Mouse (Mus musculus): Measurements from ENCODE around the gene Rab42. TPM values are rescaled to one million over a fixed set of nuclear protein-coding genes. Genes with fewer than 3 reads are reported as not detected.

Gene Rab42
- polyA plus RNA-seq, 1 experiment = 0.30 TPM

DNA sequence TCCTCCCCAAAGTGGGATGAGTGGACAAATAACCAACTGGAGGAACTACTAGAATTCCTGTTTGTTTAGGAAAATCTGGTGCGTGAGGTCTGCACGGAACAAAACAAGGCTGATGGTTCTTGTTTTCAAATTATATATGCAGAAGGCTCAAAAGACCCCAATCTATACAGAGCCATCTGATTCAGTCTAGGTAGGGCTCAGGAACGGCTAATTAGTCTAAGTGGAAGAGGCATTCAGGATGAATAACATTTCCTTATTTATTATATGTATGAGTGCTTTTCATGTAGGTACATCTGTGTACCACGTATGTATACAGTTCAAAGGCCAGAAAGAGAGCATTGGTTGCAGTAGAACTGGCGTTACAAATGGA is 42.6 kb upstream of the Rab42 start:
- Histone ChIP-seq H3K4me3 (peak overlapping the region; percentile 78), H3K4me2 (ENCODE audit: low read depth) (peak overlapping the region; percentile 14), H3ac (ENCODE audit: control insufficient read depth, insufficient read length) (peak overlapping the region; percentile 59), H3K79me2 (ENCODE audit: control insufficient read depth, insufficient read depth) (peaks cover 43% of the 10 kb centered on the region), H3K36me3 (ENCODE audit: control insufficient read depth, insufficient read depth) (peaks cover 2% of the 10 kb centered on the region), H3K27me3 (ENCODE audit: control insufficient read depth, insufficient read depth, insufficient read length) (no peaks in the 10 kb centered on the region)
- TF ChIP-seq CEBPB (IDR thresholded peaks at IDR 0.05; ENCODE audit: insufficient read depth, poor library complexity, severe bottlenecking) = no peak
- no peak for TF ChIP-seq USF1 (IDR thresholded peaks at IDR 0.05; ENCODE audit: low read depth)
- TF ChIP-seq MAX (IDR thresholded peaks at IDR 0.05; ENCODE audit: low read depth) = no peak
- no peak for TF ChIP-seq MYOD1 (IDR thresholded peaks at IDR 0.05; ENCODE audit: control insufficient read depth in 1 of 3, insufficient read length in 2 of 3, low read depth in 2 of 3)
- no peak for TF ChIP-seq TCF3 (IDR thresholded peaks at IDR 0.05; ENCODE audit: insufficient read length, low read depth)
- no peak for TF ChIP-seq POLR2A (IDR thresholded peaks at IDR 0.05; ENCODE audit: insufficient read length, low read depth)
- TF ChIP-seq TCF12 (IDR thresholded peaks at IDR 0.05; ENCODE audit: insufficient read depth, poor library complexity, severe bottlenecking) = no peak
- TF ChIP-seq SRF (IDR thresholded peaks at IDR 0.05; ENCODE audit: control insufficient read depth, insufficient read length, low read depth) = no peak
- TF ChIP-seq REST (IDR thresholded peaks at IDR 0.05; ENCODE audit: insufficient read depth, insufficient read length) = no peak
- no peak for TF ChIP-seq MYOG (IDR thresholded peaks at IDR 0.05; ENCODE audit: control insufficient read depth in 1 of 3, insufficient read depth in 1 of 3, insufficient read length in 2 of 3, low read depth in 2 of 3)
- TF ChIP-seq E2F4 (IDR thresholded peaks at IDR 0.05; ENCODE audit: insufficient read depth) = no peak
- no peak for TF ChIP-seq POLR2AphosphoS2 (IDR thresholded peaks at IDR 0.05; ENCODE audit: insufficient read length, low read depth)

GRCm38 (mm10) chr4:132345135-132345842 is 42.1 kb upstream of the Rab42 start:
- no peaks in the 10 kb centered on the region for H3K27me3 ChIP-seq (ENCODE audit: control insufficient read depth, insufficient read depth, insufficient read length)
- peak overlapping the region; percentile 95 for H3K4me2 ChIP-seq (ENCODE audit: low read depth)
- peak overlapping the region; percentile 59 for H3ac ChIP-seq (ENCODE audit: control insufficient read depth, insufficient read length)
- peaks cover 49% of the 10 kb centered on the region for H3K79me2 ChIP-seq (ENCODE audit: control insufficient read depth, insufficient read depth)
- H3K4me3 ChIP-seq = peak overlapping the region; percentile 78
- TF ChIP-seq MYOD1 (IDR thresholded peaks at IDR 0.05; ENCODE audit: control insufficient read depth in 1 of 3, insufficient read length in 2 of 3, low read depth in 2 of 3) (peak in 1 of 3 experiments; percentile 38), TCF3 (IDR thresholded peaks at IDR 0.05; ENCODE audit: insufficient read length, low read depth) (no peak), TCF12 (IDR thresholded peaks at IDR 0.05; ENCODE audit: insufficient read depth, poor library complexity, severe bottlenecking) (no peak), USF1 (IDR thresholded peaks at IDR 0.05; ENCODE audit: low read depth) (no peak), POLR2AphosphoS2 (IDR thresholded peaks at IDR 0.05; ENCODE audit: insufficient read length, low read depth) (peak; percentile 93), POLR2A (IDR thresholded peaks at IDR 0.05; ENCODE audit: insufficient read length, low read depth) (peak; percentile 89), MYOG (IDR thresholded peaks at IDR 0.05; ENCODE audit: control insufficient read depth in 1 of 3, insufficient read depth in 1 of 3, insufficient read length in 2 of 3, low read depth in 2 of 3) (peak in 1 of 3 experiments; percentile 3), MAX (IDR thresholded peaks at IDR 0.05; ENCODE audit: low read depth) (no peak), SRF (IDR thresholded peaks at IDR 0.05; ENCODE audit: control insufficient read depth, insufficient read length, low read depth) (no peak), CEBPB (IDR thresholded peaks at IDR 0.05; ENCODE audit: insufficient read depth, poor library complexity, severe bottlenecking) (no peak), REST (IDR thresholded peaks at IDR 0.05; ENCODE audit: insufficient read depth, insufficient read length) (no peak), E2F4 (IDR thresholded peaks at IDR 0.05; ENCODE audit: insufficient read depth) (peak; percentile 95)
- H3K36me3 ChIP-seq (ENCODE audit: control insufficient read depth, insufficient read depth) = no peaks in the 10 kb centered on the region

- peaks cover 56% of the 10 kb centered on the region for H3K79me2 ChIP-seq (ENCODE audit: control insufficient read depth, insufficient read depth)
- peak overlapping the region; percentile 78 for H3K4me3 ChIP-seq
- peak overlapping the region; percentile 59 for H3ac ChIP-seq (ENCODE audit: control insufficient read depth, insufficient read length)
- TF ChIP-seq MYOG (IDR thresholded peaks at IDR 0.05; ENCODE audit: control insufficient read depth in 1 of 3, insufficient read depth in 1 of 3, insufficient read length in 2 of 3, low read depth in 2 of 3) (no peak), TCF12 (IDR thresholded peaks at IDR 0.05; ENCODE audit: insufficient read depth, poor library complexity, severe bottlenecking) (no peak), TCF3 (IDR thresholded peaks at IDR 0.05; ENCODE audit: insufficient read length, low read depth) (no peak), POLR2AphosphoS2 (IDR thresholded peaks at IDR 0.05; ENCODE audit: insufficient read length, low read depth) (no peak), MYOD1 (IDR thresholded peaks at IDR 0.05; ENCODE audit: control insufficient read depth in 1 of 3, insufficient read length in 2 of 3, low read depth in 2 of 3) (no peak), CEBPB (IDR thresholded peaks at IDR 0.05; ENCODE audit: insufficient read depth, poor library complexity, severe bottlenecking) (no peak), E2F4 (IDR thresholded peaks at IDR 0.05; ENCODE audit: insufficient read depth) (no peak), POLR2A (IDR thresholded peaks at IDR 0.05; ENCODE audit: insufficient read length, low read depth) (no peak), USF1 (IDR thresholded peaks at IDR 0.05; ENCODE audit: low read depth) (no peak), REST (IDR thresholded peaks at IDR 0.05; ENCODE audit: insufficient read depth, insufficient read length) (no peak), MAX (IDR thresholded peaks at IDR 0.05; ENCODE audit: low read depth) (no peak), SRF (IDR thresholded peaks at IDR 0.05; ENCODE audit: control insufficient read depth, insufficient read length, low read depth) (no peak)
- H3K27me3 ChIP-seq (ENCODE audit: control insufficient read depth, insufficient read depth, insufficient read length) = no peaks in the 10 kb centered on the region
- H3K36me3 ChIP-seq (ENCODE audit: control insufficient read depth, insufficient read depth) = no peaks in the 10 kb centered on the region
- H3K4me2 ChIP-seq (ENCODE audit: low read depth) = peak overlapping the region; percentile 95
Measured at GRCm38 (mm10) chr4:132344403-132345134, 41.4 kb upstream of the Rab42 start.

DNA sequence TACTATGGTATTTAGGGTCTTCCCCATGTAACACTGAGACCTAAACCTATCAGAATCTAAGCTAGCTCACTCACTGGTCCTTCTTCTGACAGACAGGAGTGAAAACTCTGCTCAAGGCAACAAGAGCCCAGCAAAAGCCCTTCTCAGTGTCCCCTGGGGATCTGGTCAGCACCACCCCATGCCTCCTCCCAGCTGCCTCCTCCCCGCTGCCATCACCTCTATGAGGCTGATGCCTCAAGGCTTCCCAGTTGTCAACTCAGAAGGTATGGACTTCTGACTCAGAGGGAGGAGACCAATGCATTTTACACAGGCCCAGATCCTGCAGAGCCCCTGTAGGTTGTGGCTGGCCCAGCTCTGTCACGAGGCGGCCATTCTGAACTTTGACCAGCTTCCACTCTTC is 38.3 kb upstream of the Rab42 start:
- H3K36me3 ChIP-seq (ENCODE audit: control insufficient read depth, insufficient read depth) = peaks cover 8% of the 10 kb centered on the region
- peaks cover 72% of the 10 kb centered on the region for H3K79me2 ChIP-seq (ENCODE audit: control insufficient read depth, insufficient read depth)
- no peak overlapping the region for H3K4me3 ChIP-seq
- TF ChIP-seq REST (IDR thresholded peaks at IDR 0.05; ENCODE audit: insufficient read depth, insufficient read length) = no peak
- TF ChIP-seq MYOG (IDR thresholded peaks at IDR 0.05; ENCODE audit: control insufficient read depth in 1 of 3, insufficient read depth in 1 of 3, insufficient read length in 2 of 3, low read depth in 2 of 3) = peak in 1 of 3 experiments; percentile 55
- H3ac ChIP-seq (ENCODE audit: control insufficient read depth, insufficient read length) = no peak overlapping the region
- no peak overlapping the region for H3K4me2 ChIP-seq (ENCODE audit: low read depth)
- no peaks in the 10 kb centered on the region for H3K27me3 ChIP-seq (ENCODE audit: control insufficient read depth, insufficient read depth, insufficient read length)
